Mouse (Mus musculus) 416B (cell line): ENCODE data around the gene Nt5c3.

ENCODE experiments used
- DNase-seq: peaks from one replicate; pipeline ENCODE4 v3.0.0; 2011; ENCODE audit warnings: low read depth

Gene Nt5c3

DNA sequence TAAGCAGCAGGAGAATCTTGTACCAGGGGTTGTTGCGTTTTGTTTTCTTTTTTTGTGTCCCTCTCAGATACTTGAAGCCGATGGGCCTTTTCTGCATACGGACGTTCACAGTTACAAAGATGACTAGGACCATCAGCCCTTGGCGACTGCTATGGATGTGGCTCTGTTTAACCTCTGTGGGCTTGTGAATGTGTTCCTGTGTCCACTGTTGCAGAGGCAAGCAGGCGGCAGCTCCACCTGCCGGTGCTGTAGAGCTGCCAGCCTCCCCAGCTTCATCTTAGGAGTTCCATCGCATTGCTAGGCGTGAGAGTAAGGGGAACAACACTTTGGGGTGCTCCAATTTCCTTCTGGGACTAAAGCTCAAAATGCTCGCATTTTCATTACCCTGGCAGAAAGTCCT, 88.2 kb downstream of the Nt5c3 start:
- no peak for DNase-seq

DNA sequence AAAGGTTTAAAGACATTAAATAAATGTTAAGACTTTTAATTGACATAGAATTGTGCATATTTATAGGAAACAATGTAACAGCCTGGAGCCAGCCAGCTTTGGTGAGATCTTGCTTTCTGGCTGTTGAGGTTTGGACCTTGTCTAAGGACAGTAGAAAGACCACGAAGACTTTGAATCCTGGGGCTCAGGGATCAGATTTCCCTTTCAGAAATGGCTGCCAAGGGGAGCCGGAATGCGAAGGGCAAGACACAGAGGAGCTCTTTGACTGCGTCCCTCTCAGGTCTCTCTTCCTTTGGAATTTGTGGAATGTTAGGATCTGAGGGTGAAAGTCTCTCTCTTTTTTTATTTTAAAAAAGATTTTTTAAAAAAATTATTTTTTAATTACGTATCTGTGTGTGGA, 89.0 kb downstream of the Nt5c3 start:
- DNase-seq = no peak

DNA sequence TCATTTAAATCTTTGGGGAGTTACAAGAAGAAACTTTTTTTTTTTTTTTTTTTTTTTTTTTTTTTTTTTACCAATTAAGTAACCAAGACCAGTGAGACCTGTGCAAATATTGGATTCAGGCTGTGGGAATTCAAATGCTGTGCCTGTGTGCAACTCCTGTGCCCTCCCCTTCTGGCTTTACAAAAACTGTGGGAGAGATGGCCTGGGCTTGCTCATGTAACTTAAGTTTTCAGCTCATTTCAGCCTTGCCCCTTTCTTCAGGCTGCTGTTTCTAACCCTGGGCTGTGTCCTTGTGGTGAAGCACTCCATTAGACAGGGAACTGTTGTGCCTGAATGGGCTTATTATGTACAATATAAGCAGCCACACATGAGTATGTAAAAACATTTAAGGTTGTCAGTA, 90.9 kb downstream of the Nt5c3 start:
- no peak for DNase-seq

DNA sequence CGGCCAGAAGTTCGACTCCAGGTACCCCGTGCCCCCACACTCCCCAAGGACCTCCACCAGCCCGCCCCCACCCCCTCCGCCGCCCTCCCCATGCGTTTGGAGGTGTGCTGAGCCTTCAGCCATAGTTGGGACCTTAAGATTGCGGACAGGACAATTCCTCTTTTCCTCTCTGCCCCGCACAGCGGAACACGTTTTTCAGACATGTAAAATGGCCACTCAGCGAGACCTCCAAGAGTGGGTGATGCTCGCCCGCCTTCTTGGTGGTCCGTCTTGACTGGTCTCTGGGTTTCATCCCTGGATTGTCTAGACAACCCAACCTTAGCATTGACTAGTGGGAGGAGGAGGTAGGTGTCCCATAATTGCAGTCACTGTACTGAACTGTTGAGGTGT, 91.3 kb downstream of the Nt5c3 start:
- DNase-seq = no peak
